Mouse (Mus musculus) liver, embryonic 14.5 days (tissue): Measurements from ENCODE around the gene Gm17490. TPM values are rescaled to one million over a fixed set of nuclear protein-coding genes. Genes with fewer than 3 reads are reported as not detected.

Experiments
- ATAC-seq: fragments of 200-750 bp; cut with Nextera tagmentation; 2 replicates; pipeline ENCODE4 v1.8.0; 2017; ENCODE audit warnings: moderate number of reproducible peaks, mild to moderate bottlenecking, moderate library complexity; ENCODE audit not compliant: insufficient read depth
- DNase-seq, 3 experiments: peaks; one replicate each; pipeline ENCODE4 v3.0.0-alpha.2; 2012 to 2013; ENCODE audit warnings: low read depth in 3 of 3, low spot score in 3 of 3
- H3K27ac ChIP-seq: fragments of 300-500 bp; sonication (generic); 2 replicates; pipeline ENCODE4 v1.5.1; 2014; ENCODE audit warnings: moderate library complexity, mild to moderate bottlenecking, control low read depth, inconsistent platforms
- H3K27me3 ChIP-seq: fragments of 300-500 bp; sonication (generic); 2 replicates; pipeline ENCODE4 v1.6.1; 2014; ENCODE audit warnings: mild to moderate bottlenecking, low read length, moderate library complexity; ENCODE audit not compliant: control insufficient read depth, insufficient read depth
- H3K36me3 ChIP-seq: fragments of 300-500 bp; sonication (generic); replicated peaks from 2 replicates; pipeline ENCODE4 v1.6.1; 2014; ENCODE audit warnings: low read depth; ENCODE audit not compliant: control insufficient read depth, insufficient read depth
- H3K4me1 ChIP-seq, 2 experiments: fragments of 200-500 bp in 1 of 2; fragments of 300-500 bp in 1 of 2; sonication (generic) in 1 of 2; replicated peaks; 2 replicates each; pipeline ENCODE4 v1.6.1; 2012 to 2014; ENCODE audit warnings: antibody characterized with exemption in 1 of 2, inconsistent platforms in 1 of 2, low read length in 1 of 2; ENCODE audit not compliant: control insufficient read depth in 2 of 2, insufficient read depth in 2 of 2
- H3K4me2 ChIP-seq: fragments of 300-500 bp; sonication (generic); 2 replicates; pipeline ENCODE4 v1.6.1; 2014; ENCODE audit warnings: low read depth, mild to moderate bottlenecking, control low read depth, moderate library complexity
- H3K4me3 ChIP-seq, 2 experiments: fragments of 200-500 bp in 1 of 2; fragments of 300-500 bp in 1 of 2; sonication (generic) in 1 of 2; 2 replicates each; pipeline ENCODE4 v1.5.1; 2012 to 2014; ENCODE audit warnings: low read depth in 2 of 2, low read length in 2 of 2, mild to moderate bottlenecking in 2 of 2, control low read depth in 1 of 2, inconsistent platforms in 1 of 2, moderate library complexity in 1 of 2; ENCODE audit not compliant: insufficient read depth in 1 of 2
- H3K9ac ChIP-seq: fragments of 300-500 bp; sonication (generic); replicated peaks from 2 replicates; pipeline ENCODE4 v1.6.1; 2014; ENCODE audit warnings: mild to moderate bottlenecking, control low read depth, moderate library complexity
- H3K9me3 ChIP-seq: fragments of 300-500 bp; sonication (generic); 2 replicates; pipeline ENCODE4 v1.6.1; 2016; ENCODE audit warnings: low read length, mixed read lengths; ENCODE audit not compliant: control insufficient read depth
- CTCF ChIP-seq: IDR thresholded peaks from 2 replicates; pipeline ENCODE4 v1.5.1; 2016; ENCODE audit warnings: antibody characterized with exemption, low read depth, control low read depth
- EP300 ChIP-seq: IDR thresholded peaks from 2 replicates; pipeline ENCODE4 v1.6.1; 2016; ENCODE audit warnings: antibody characterized with exemption, low read depth
- WGBS: fragments of 180-500 bp; shearing (Covaris S2); extraction: QIAGEN DNeasy Blood & Tissue Kit; methylation state at CpG from one replicate; pipeline ENCODE4 v1.1.7; 2014; ENCODE audit not compliant: insufficient replicate concordance; 5-methylcytosine and 5-hydroxymethylcytosine counted together
- polyA plus RNA-seq, 2 experiments: library from polyadenylated mRNA; depleted of rRNA in 1 of 2; stranded (reverse) in 1 of 2; unstranded in 1 of 2; fragments of >200 nt; fragmentation: Nextera tagmentation in 1 of 2; extraction: Ambion mirVana in 1 of 2; gene quantifications; 2 replicates each; pipeline versions ENCODE4 v1.2.1 to v1.2.3; 2012 to 2014

The Gm17490 gene
- polyA plus RNA-seq, 2 experiments, result not detected

- ATAC-seq, result no peak
- WGBS, result 30% methylated on average over 3 of the region's 3 CpGs
- H3K27me3 ChIP-seq, result no peaks in the 10 kb centered on the region
These were observed 25.4 kb upstream of the Gm17490 start for GRCm38 (mm10) chr2:11651476-11651875.

GRCm38 (mm10) chr2:11645297-11645696 lies 19.2 kb upstream of the Gm17490 start:
- Histone ChIP-seq H3K4me3 (no peak overlapping the region), H3K27ac (no peak overlapping the region), H3K4me1 (no peaks in the 10 kb centered on the region), H3K36me3 (no peaks in the 10 kb centered on the region), H3K27me3 (no peaks in the 10 kb centered on the region), H3K9me3 (no peaks in the 10 kb centered on the region), H3K4me2 (no peak overlapping the region), H3K9ac (no peak overlapping the region)
- 60% methylated on average over 2 of the region's 2 CpGs for WGBS
- TF ChIP-seq CTCF (no peak), EP300 (no peak)
- DNase-seq (no peak), ATAC-seq (no peak)

More at GRCm38 (mm10) chr2:11651476-11651875, 25.4 kb upstream of the Gm17490 start:
- DNase-seq, result no peak
- no peaks in the 10 kb centered on the region for H3K9me3 ChIP-seq
- H3K4me3 ChIP-seq, result no peak overlapping the region
- H3K9ac ChIP-seq, result no peak overlapping the region
- no peak for TF ChIP-seq EP300
- TF ChIP-seq CTCF, result no peak
- H3K4me1 ChIP-seq, result no peaks in the 10 kb centered on the region
- no peaks in the 10 kb centered on the region for H3K36me3 ChIP-seq
- H3K27ac ChIP-seq, result no peak overlapping the region
- H3K4me2 ChIP-seq, result no peak overlapping the region

- H3K36me3 ChIP-seq, result no peaks in the 10 kb centered on the region
- no peak for ATAC-seq
- no peaks in the 10 kb centered on the region for H3K9me3 ChIP-seq
- no peak overlapping the region for H3K4me3 ChIP-seq
- H3K9ac ChIP-seq, result no peak overlapping the region
- H3K4me1 ChIP-seq, result no peaks in the 10 kb centered on the region
- WGBS, result 27% methylated on average over 1 of the region's 1 CpGs
- H3K27ac ChIP-seq, result no peak overlapping the region
- DNase-seq, result no peak
- H3K4me2 ChIP-seq, result no peak overlapping the region
- H3K27me3 ChIP-seq, result no peaks in the 10 kb centered on the region
- TF ChIP-seq CTCF (no peak), EP300 (no peak)
These were observed 18.0 kb upstream of the Gm17490 start for GRCm38 (mm10) chr2:11644057-11644456.

GRCm38 (mm10) chr2:11642451-11642941 lies 16.4 kb upstream of the Gm17490 start, which contains the start of gene Il2ra:
Gene Il2ra (plus strand): TSS chr2:11642807.
- Histone ChIP-seq H3K4me2 (no peak within 1 kb of the TSS), H3K27me3 (no peaks in the 10 kb centered on the region), H3K4me1 (no peaks in the 10 kb centered on the region), H3K9ac (no peak within 1 kb of the TSS), H3K4me3 (no peak within 1 kb of the TSS), H3K27ac (no peak within 1 kb of the TSS), H3K36me3 (no peaks in the 10 kb centered on the region), H3K9me3 (no peaks in the 10 kb centered on the region)
- TF ChIP-seq EP300 (no peak), CTCF (no peak)
- no peak for DNase-seq
- ATAC-seq, result no peak
- WGBS, result 68% methylated on average over 3 of the region's 3 CpGs

- ATAC-seq, result no peak
- no peak overlapping the region for H3K4me3 ChIP-seq
- no peak overlapping the region for H3K9ac ChIP-seq
- H3K27me3 ChIP-seq, result no peaks in the 10 kb centered on the region
- peak in 1 of 3 experiments; percentile 2 for DNase-seq
- H3K4me1 ChIP-seq, result no peaks in the 10 kb centered on the region
- 10% methylated on average over 1 of the region's 1 CpGs for whole genome bisulfite sequencing
- TF ChIP-seq CTCF, result no peak
- TF ChIP-seq EP300, result no peak
- H3K4me2 ChIP-seq, result no peak overlapping the region
- H3K27ac ChIP-seq, result no peak overlapping the region
- no peaks in the 10 kb centered on the region for H3K9me3 ChIP-seq
- H3K36me3 ChIP-seq, result no peaks in the 10 kb centered on the region
These were observed 11.1 kb upstream of the Gm17490 start for GRCm38 (mm10) chr2:11637115-11637514.
